Mouse (Mus musculus) erythroblast, embryonic 14.5 days (primary cell): ENCODE results near the gene Cys1. TPM values are rescaled to one million over a fixed set of nuclear protein-coding genes. Genes with fewer than 3 reads are reported as not detected.

Experiments used
- H3K27me3 ChIP-seq: 2 replicates; pipeline ENCODE4 v1.6.1; 2012; ENCODE audit warnings: inconsistent platforms; ENCODE audit not compliant: control insufficient read depth
- H3K36me3 ChIP-seq: 2 replicates; pipeline ENCODE4 v1.6.1; 2012; ENCODE audit warnings: mild to moderate bottlenecking, inconsistent platforms; ENCODE audit not compliant: control insufficient read depth
- H3K4me1 ChIP-seq: 2 replicates; pipeline ENCODE4 v1.6.1; 2012; ENCODE audit warnings: inconsistent platforms; ENCODE audit not compliant: control insufficient read depth
- H3K4me3 ChIP-seq: replicated peaks from 2 replicates; pipeline ENCODE3; 2012; ENCODE audit warnings: moderate library complexity, mild to moderate bottlenecking, inconsistent platforms
- H3K9me3 ChIP-seq: 2 replicates; pipeline ENCODE4 v1.6.1; 2012; ENCODE audit warnings: low read length, inconsistent platforms, mixed read lengths; ENCODE audit not compliant: control insufficient read depth
- GATA1 ChIP-seq: IDR thresholded peaks from 2 replicates; pipeline ENCODE4 v1.6.1; 2012; ENCODE audit warnings: low read length, inconsistent platforms, mixed read lengths
- TAL1 ChIP-seq: IDR thresholded peaks from 3 replicates; pipeline ENCODE4 v1.6.1; 2012; ENCODE audit warnings: low read length, inconsistent platforms, mixed read lengths
- polyA plus RNA-seq: library from polyadenylated mRNA; stranded (reverse); fragments of >175 nt; gene quantifications from 2 replicates; pipeline ENCODE4 v1.2.3, GENCODE M21; 2012

Cys1 gene
- polyA plus RNA-seq, 1 experiment = not detected

GRCm38 (mm10) chr12:24699578-24699977, 18.0 kb upstream of the Cys1 start:
- H3K27me3 ChIP-seq = peaks cover 13% of the 10 kb centered on the region
- H3K4me1 ChIP-seq = peaks cover 36% of the 10 kb centered on the region
- no peak for TF ChIP-seq GATA1
- no peak for TF ChIP-seq TAL1
- H3K36me3 ChIP-seq = peaks cover 22% of the 10 kb centered on the region
- H3K9me3 ChIP-seq = no peaks in the 10 kb centered on the region
- no peak overlapping the region for H3K4me3 ChIP-seq

GRCm38 (mm10) chr12:24698514-24698913, 16.9 kb upstream of the Cys1 start:
- H3K36me3 ChIP-seq = peaks cover 12% of the 10 kb centered on the region
- H3K9me3 ChIP-seq = no peaks in the 10 kb centered on the region
- peaks cover 26% of the 10 kb centered on the region for H3K4me1 ChIP-seq
- H3K4me3 ChIP-seq = no peak overlapping the region
- H3K27me3 ChIP-seq = peaks cover 13% of the 10 kb centered on the region
- TF ChIP-seq TAL1 (no peak), GATA1 (no peak)

- Histone ChIP-seq H3K36me3 (peaks cover 3% of the 10 kb centered on the region), H3K27me3 (peaks cover 13% of the 10 kb centered on the region), H3K9me3 (no peaks in the 10 kb centered on the region), H3K4me3 (no peak overlapping the region), H3K4me1 (peaks cover 17% of the 10 kb centered on the region)
- TF ChIP-seq GATA1 (no peak), TAL1 (no peak)
Observed at GRCm38 (mm10) chr12:24697484-24698204, 16.0 kb upstream of the Cys1 start.

GRCm38 (mm10) chr12:24696500-24697483, 15.2 kb upstream of the Cys1 start:
- Histone ChIP-seq H3K4me3 (no peak overlapping the region), H3K4me1 (peaks cover 10% of the 10 kb centered on the region), H3K27me3 (peaks cover 13% of the 10 kb centered on the region), H3K9me3 (no peaks in the 10 kb centered on the region), H3K36me3 (no peaks in the 10 kb centered on the region)
- TF ChIP-seq GATA1 = no peak
- no peak for TF ChIP-seq TAL1

GRCm38 (mm10) chr12:24690351-24690750, 8.7 kb upstream of the Cys1 start:
- no peaks in the 10 kb centered on the region for H3K4me1 ChIP-seq
- H3K36me3 ChIP-seq = no peaks in the 10 kb centered on the region
- no peak overlapping the region for H3K4me3 ChIP-seq
- peaks cover 20% of the 10 kb centered on the region for H3K27me3 ChIP-seq
- no peaks in the 10 kb centered on the region for H3K9me3 ChIP-seq
- TF ChIP-seq GATA1 (no peak), TAL1 (no peak)

GRCm38 (mm10) chr12:24686696-24687346, 5.2 kb upstream of the Cys1 start:
- Histone ChIP-seq H3K36me3 (no peaks in the 10 kb centered on the region), H3K27me3 (peaks cover 55% of the 10 kb centered on the region), H3K4me1 (no peaks in the 10 kb centered on the region; the same call in 1 of the 2 replicates), H3K4me3 (no peak overlapping the region), H3K9me3 (no peaks in the 10 kb centered on the region)
- no peak for TF ChIP-seq TAL1
- TF ChIP-seq GATA1 = no peak

GRCm38 (mm10) chr12:24686038-24686695, 4.6 kb upstream of the Cys1 start:
- Histone ChIP-seq H3K9me3 (no peaks in the 10 kb centered on the region; the same call in 1 of the 2 replicates), H3K27me3 (peaks cover 60% of the 10 kb centered on the region), H3K4me1 (peaks cover 6% of the 10 kb centered on the region), H3K4me3 (no peak overlapping the region), H3K36me3 (no peaks in the 10 kb centered on the region)
- TF ChIP-seq TAL1 (no peak), GATA1 (no peak)

- Histone ChIP-seq H3K9me3 (no peaks in the 10 kb centered on the region; the same call in 1 of the 2 replicates), H3K27me3 (peaks cover 84% of the 10 kb centered on the region), H3K4me3 (no peak overlapping the region), H3K4me1 (peaks cover 10% of the 10 kb centered on the region), H3K36me3 (no peaks in the 10 kb centered on the region)
- TF ChIP-seq TAL1 (no peak), GATA1 (no peak)
Observed at GRCm38 (mm10) chr12:24683461-24683860, 1.8 kb upstream of the Cys1 start.
